Mouse (Mus musculus) midbrain, embryonic 13.5 days (tissue): ENCODE data around the gene Aprt. TPM values are rescaled to one million over a fixed set of nuclear protein-coding genes. Genes with fewer than 3 reads are reported as not detected.
A peak's percentile ranks its signal among the peaks of the same experiment; 100 is the strongest.

Experiments
- ATAC-seq: fragments of 200-750 bp; cut with Nextera tagmentation; 2 replicates; pipeline ENCODE4 v1.8.0; 2017; ENCODE audit warnings: mild to moderate bottlenecking, moderate TSS enrichment, moderate library complexity
- H3K27ac ChIP-seq: fragments of 300-500 bp; sonication (generic); 2 replicates; pipeline ENCODE4 v1.5.1; 2015; ENCODE audit warnings: inconsistent platforms, mild to moderate bottlenecking, moderate library complexity
- H3K27me3 ChIP-seq: fragments of 300-500 bp; sonication (generic); 2 replicates; pipeline ENCODE4 v1.6.1; 2015; ENCODE audit warnings: mild to moderate bottlenecking, inconsistent platforms
- H3K36me3 ChIP-seq: fragments of 300-500 bp; sonication (generic); 2 replicates; pipeline ENCODE4 v1.6.1; 2015; ENCODE audit warnings: mild to moderate bottlenecking, inconsistent platforms
- H3K4me1 ChIP-seq: fragments of 300-500 bp; sonication (generic); replicated peaks from 2 replicates; pipeline ENCODE4 v1.6.1; 2015; ENCODE audit warnings: inconsistent platforms
- H3K4me2 ChIP-seq: fragments of 300-500 bp; sonication (generic); replicated peaks from 2 replicates; pipeline ENCODE4 v1.6.1; 2015; ENCODE audit warnings: moderate library complexity, mild to moderate bottlenecking, inconsistent platforms
- H3K4me3 ChIP-seq: fragments of 300-500 bp; sonication (generic); replicated peaks from 2 replicates; pipeline ENCODE4 v1.5.1; 2015; ENCODE audit warnings: mild to moderate bottlenecking, inconsistent platforms
- H3K9ac ChIP-seq: fragments of 300-500 bp; sonication (generic); replicated peaks from 2 replicates; pipeline ENCODE4 v1.6.1; 2015; ENCODE audit warnings: mild to moderate bottlenecking, inconsistent platforms
- H3K9me3 ChIP-seq: fragments of 300-500 bp; sonication (generic); 2 replicates; pipeline ENCODE4 v1.6.1; 2016; ENCODE audit warnings: mild to moderate bottlenecking, inconsistent platforms
- WGBS: fragments of 180-500 bp; shearing (Covaris S2); methylation state at CpG from one replicate; pipeline ENCODE4 v1.1.7; 2015; 5-methylcytosine and 5-hydroxymethylcytosine counted together
- polyA plus RNA-seq: library from polyadenylated mRNA; unstranded; fragments of >200 nt; fragmentation: Nextera tagmentation; extraction: Ambion mirVana; gene quantifications from 2 replicates; pipeline ENCODE4 v1.2.1, GENCODE M21; 2015

Aprt gene
- polyA plus RNA-seq, result 136 and 152 TPM in 2 replicates

DNA sequence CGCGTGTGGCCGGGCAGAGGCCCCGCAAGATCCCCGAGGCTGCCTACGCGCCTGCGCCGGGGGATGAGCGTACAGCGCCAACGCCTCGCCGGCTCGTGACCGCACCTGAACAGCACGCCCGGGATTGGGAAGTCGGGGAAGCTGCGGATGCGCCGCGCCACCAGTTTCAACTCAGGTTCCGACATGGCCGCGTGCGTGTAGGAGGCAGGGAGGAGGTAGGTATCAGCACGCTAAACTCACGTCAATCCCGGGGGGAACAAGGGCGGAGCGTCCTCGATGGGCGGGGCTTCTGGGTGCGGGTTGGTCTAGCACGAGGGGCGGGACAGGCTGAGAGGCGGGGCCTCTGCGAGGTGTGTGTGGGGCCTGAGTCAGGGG, at the start of gene Aprt:
Aprt (minus strand) TSS at position 262 of the 375 bp plus-strand sequence.
- Histone ChIP-seq H3K9me3 (no peaks in the 10 kb centered on the region), H3K27me3 (no peaks in the 10 kb centered on the region), H3K4me2 (peak within 1 kb of the TSS; percentile 87), H3K36me3 (peaks cover 19% of the 10 kb centered on the region), H3K27ac (peak within 1 kb of the TSS; percentile 65), H3K4me3 (peak within 1 kb of the TSS; percentile 67), H3K9ac (peak within 1 kb of the TSS; percentile 86), H3K4me1 (peaks cover 34% of the 10 kb centered on the region)
- peak; percentile 85 for ATAC-seq
- under 1% methylated on average over 32 of the region's 39 CpGs for WGBS

DNA sequence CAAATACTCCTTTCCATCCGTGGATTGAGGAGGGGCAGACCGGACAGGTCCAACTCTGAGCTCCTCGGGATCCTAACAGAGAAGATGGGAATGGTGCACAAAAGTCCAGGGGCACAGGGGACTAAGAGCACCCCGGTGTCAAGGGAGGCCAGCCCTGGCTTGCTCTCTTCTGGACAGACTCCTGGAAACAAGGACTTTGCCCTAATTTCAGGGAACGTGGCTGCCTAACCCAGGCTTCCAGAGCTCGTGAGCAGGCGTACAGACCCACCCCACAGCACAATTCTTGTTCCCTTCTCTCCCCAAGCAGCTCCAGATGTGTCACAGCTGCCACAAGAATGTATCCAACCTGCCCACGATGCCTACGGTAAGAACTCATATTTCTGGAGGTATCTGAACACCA, 49.1 kb upstream of the Aprt start:
- Histone ChIP-seq H3K4me2 (no peak overlapping the region), H3K36me3 (peaks cover 15% of the 10 kb centered on the region), H3K4me3 (no peak overlapping the region), H3K9ac (no peak overlapping the region), H3K27ac (no peak overlapping the region), H3K9me3 (no peaks in the 10 kb centered on the region), H3K4me1 (peaks cover 8% of the 10 kb centered on the region), H3K27me3 (peaks cover 7% of the 10 kb centered on the region)
- 83% methylated on average over 9 of the region's 9 CpGs for WGBS
- ATAC-seq, result no peak

DNA sequence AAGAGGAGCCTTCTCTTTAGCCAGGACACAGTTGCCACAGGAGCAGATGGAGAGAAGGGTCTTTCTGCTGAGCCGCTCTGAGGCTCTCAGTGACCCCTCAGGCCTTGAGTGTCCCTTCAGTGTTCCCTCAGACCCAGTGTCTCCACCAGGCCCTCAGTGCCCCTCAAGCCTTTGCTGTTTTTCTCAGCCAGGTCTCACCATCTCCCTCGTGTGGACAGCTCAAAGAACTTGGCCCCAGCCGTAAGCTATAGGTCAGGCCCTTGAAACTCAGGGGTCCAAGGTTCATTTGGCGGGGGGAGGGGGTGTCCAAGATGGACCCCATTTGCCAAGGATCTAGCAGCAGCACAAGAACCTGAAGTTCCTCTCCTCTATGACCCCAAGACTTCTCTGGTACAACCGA, 47.9 kb upstream of the Aprt start:
- no peak for ATAC-seq
- Histone ChIP-seq H3K36me3 (peaks cover 8% of the 10 kb centered on the region; the same call in 1 of the 2 replicates), H3K27ac (no peak overlapping the region), H3K4me2 (no peak overlapping the region), H3K9me3 (no peaks in the 10 kb centered on the region), H3K4me3 (no peak overlapping the region), H3K9ac (no peak overlapping the region), H3K27me3 (no peaks in the 10 kb centered on the region), H3K4me1 (peaks cover 5% of the 10 kb centered on the region)
- 68% methylated on average over 5 of the region's 5 CpGs for WGBS

DNA sequence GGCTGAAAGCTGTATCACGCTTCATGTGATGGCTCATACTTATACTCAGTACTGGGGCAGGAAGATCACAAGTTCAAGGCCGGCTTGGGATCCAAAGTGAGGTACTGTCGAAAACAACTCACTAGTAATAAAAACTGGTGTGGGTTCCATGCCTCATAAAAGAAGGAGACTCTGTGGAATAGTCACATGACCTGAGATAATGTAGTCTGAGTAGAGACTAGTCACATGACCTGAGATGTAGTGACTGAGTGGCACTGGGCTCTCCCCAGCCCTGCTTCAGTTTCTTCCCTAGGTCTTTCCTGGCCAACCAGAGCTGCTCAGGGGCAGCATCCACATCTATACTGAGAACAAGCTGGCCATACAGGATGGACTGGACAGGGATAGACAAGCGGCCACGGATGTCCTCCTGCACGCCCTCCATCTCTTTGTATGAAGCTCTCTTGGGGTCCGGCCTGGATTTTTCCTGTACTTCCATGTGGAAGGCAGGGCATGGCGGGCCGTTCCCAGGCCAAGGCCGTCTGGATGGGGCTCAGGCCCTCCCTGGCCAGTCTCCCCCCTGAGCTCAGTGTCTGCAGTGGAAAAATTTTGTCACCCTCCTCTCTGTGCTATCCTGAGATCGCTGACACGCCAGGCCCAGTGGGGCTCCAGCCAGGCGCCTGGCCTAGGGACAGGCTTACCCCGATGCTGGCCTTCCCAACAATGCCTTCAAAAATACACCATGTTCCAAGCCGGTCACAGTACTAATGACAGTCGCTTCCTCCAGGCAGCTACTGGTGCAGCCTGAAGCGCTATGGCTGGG, 47.3 kb upstream of the Aprt start:
- ATAC-seq, result no peak
- no peak overlapping the region for H3K4me2 ChIP-seq
- H3K27ac ChIP-seq, result no peak overlapping the region
- no peaks in the 10 kb centered on the region for H3K9me3 ChIP-seq
- no peak overlapping the region for H3K4me3 ChIP-seq
- H3K27me3 ChIP-seq, result no peaks in the 10 kb centered on the region
- H3K9ac ChIP-seq, result no peak overlapping the region
- WGBS, result 87% methylated on average over 17 of the region's 17 CpGs
- peaks cover 8% of the 10 kb centered on the region; the same call in 1 of the 2 replicates for H3K36me3 ChIP-seq
- H3K4me1 ChIP-seq, result peaks cover 9% of the 10 kb centered on the region

DNA sequence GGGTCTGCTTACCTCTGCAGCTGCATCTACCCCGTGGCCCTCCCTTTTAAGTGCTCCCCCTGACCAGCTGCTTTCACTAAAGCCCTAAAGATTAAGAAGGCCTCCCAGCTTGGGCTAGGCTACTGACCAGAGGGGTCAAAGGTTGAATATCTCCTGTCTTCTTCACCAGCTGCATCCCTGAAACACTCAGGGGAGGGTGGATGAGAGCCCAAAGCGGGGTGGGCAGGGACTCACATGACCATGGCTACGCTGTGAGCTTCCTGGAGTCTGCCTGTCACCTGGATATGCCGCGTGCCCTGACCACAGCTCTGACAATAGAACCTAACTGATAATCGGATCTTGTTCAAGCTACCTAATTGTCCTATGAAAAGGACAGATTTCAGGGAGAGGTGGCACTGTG, 46.0 kb upstream of the Aprt start, which contains the start of gene Pabpn1l:
Pabpn1l (minus strand) TSS at position 13 of the 400 bp plus-strand sequence.
- Histone ChIP-seq H3K27me3 (no peaks in the 10 kb centered on the region), H3K4me1 (peaks cover 17% of the 10 kb centered on the region), H3K9me3 (no peaks in the 10 kb centered on the region), H3K4me3 (no peak within 1 kb of the TSS), H3K4me2 (no peak within 1 kb of the TSS), H3K9ac (no peak within 1 kb of the TSS), H3K36me3 (no peaks in the 10 kb centered on the region), H3K27ac (no peak within 1 kb of the TSS)
- no peak for ATAC-seq
- 64% methylated on average over 6 of the region's 6 CpGs for WGBS

DNA sequence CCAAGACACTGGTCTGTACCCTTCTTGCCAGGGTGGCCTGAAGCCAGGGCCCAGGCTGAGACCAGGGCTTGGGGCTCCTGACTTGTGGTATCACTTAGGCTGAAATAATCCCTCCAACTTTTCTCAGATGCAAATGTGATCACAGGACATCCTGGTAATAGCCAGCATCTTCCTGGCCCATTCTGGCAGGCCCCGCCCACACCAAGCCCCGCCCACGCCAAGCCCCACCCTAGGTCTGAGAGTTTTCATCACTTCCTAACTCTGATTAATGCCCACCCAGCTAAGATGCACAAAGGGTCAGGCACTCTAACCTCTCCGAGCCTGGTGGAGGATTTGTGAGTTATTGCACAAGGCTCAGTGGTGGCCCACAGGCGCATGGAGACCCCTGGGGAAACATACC, 43.7 kb upstream of the Aprt start:
- H3K27ac ChIP-seq, result no peak overlapping the region
- 42% methylated on average over 5 of the region's 5 CpGs for WGBS
- no peaks in the 10 kb centered on the region for H3K27me3 ChIP-seq
- no peak for ATAC-seq
- peaks cover 17% of the 10 kb centered on the region for H3K4me1 ChIP-seq
- H3K36me3 ChIP-seq, result no peaks in the 10 kb centered on the region
- no peak overlapping the region for H3K4me3 ChIP-seq
- no peak overlapping the region for H3K9ac ChIP-seq
- no peak overlapping the region for H3K4me2 ChIP-seq
- no peaks in the 10 kb centered on the region for H3K9me3 ChIP-seq

DNA sequence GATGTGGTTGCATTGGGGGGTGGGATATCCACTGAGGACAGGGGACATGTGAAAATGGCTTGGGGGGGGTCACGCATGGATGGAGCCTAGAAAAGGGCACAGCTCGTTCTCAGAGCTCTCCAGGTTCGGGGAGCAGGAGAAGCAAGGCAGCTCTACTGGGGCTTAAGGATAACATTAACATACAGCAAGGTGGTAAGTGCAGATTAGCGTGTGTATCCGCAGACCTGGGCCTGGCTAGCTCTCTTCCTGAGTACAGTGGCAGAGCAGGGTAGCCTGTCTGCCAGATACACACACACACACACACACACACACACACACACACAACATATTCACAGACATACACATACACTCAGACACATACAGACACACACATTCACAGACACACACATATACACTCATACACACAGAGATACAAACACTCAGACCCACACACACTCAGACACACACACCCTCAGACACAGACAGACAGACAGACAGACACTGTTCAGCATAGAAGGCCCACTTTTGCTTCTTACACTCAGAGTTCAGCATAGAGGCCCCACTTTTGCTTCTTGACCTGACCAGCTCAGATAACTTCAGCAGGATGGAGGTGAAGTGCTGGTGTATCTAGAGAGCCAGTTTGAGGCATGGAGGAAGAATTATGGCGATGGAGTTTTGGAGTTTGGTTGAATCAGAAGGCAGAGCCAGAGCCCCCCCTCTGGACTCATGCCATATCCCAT, 42.1 kb upstream of the Aprt start:
- no peak overlapping the region for H3K9ac ChIP-seq
- 58% methylated on average over 6 of the region's 6 CpGs for WGBS

DNA sequence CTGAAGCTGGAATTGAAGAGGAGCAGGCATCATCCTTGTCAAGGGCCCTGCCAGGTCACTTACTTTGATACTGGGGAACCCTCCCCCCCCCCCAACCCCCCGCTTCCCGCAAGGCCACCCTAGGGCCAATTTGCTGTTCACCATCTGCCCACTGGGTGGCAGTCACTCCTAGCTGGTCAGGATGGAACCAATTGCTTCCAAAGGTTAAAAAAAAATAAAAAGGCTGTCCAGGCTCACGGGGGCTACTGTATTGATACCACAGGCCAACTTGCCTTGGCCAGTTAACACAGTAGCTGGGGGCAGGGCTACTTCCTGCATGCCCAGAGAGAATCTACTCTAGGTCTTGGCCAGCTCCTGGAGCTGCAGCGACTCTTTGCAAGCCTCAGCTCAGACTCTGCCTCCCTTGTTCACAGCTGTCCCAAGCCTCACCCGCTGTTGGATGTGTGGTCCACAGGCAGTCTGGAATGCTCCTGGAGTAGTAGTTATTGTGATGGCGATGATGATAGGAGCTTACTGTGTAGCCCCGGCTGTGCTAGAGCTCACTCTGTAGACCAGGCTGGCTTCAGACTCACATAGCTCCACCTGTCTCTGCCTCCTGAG, 41.3 kb upstream of the Aprt start:
- no peak overlapping the region for H3K4me3 ChIP-seq
- H3K4me2 ChIP-seq, result no peak overlapping the region
- 32% methylated on average over 5 of the region's 7 CpGs for WGBS
- H3K9ac ChIP-seq, result no peak overlapping the region
- H3K27me3 ChIP-seq, result no peaks in the 10 kb centered on the region
- no peak overlapping the region; the same call in 1 of the 2 replicates for H3K27ac ChIP-seq
- peaks cover 17% of the 10 kb centered on the region for H3K4me1 ChIP-seq
- H3K36me3 ChIP-seq, result 0 out of 2 replicates have a peak, but pooled peaks cover 7% of the 10 kb centered on the region
- H3K9me3 ChIP-seq, result no peaks in the 10 kb centered on the region
- ATAC-seq, result peak; percentile 31

More for the DNA sequence above, 42.1 kb upstream of the Aprt start:
- Histone ChIP-seq H3K9me3 (no peaks in the 10 kb centered on the region), H3K27ac (no peak overlapping the region), H3K4me2 (no peak overlapping the region), H3K4me3 (no peak overlapping the region), H3K4me1 (peaks cover 17% of the 10 kb centered on the region), H3K27me3 (no peaks in the 10 kb centered on the region), H3K36me3 (0 out of 2 replicates have a peak, but pooled peaks cover 7% of the 10 kb centered on the region)
- ATAC-seq, result no peak

DNA sequence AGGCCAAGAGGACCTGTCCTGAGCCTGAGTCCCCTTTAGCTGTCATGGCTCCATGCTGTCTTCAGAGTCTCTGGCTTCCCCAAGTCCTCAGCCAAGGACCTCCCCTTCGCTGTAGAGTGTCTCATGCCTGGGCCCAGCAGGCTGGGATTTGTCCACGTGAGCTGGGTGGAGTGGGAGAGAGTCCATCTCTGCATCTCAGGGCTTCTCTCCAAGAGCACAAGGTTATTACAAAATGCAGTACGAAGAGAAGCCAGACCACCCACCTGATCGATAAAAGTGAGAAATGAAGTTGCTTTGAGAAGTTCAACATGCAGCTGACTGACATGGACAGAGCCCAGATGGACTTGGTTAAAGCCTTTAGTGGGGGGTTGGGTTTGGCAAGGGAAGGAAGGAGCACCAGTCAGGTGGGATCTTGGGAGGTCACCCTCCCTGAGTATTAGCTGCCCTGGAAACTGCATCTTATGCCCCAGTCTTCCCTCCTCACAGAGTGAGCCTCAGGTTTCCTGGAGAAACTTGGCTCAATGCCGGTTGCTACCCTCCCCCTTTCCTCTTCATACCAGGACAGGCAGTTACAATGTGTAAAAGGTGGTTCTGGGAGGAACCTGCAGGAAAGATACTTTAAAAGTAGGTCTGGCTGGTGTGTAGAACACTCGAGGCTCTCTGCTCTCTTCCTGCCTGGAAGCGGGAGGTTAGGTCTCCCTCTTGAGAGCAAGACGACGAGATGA, 39.6 kb upstream of the Aprt start:
- H3K9ac ChIP-seq, result no peak overlapping the region
- H3K4me3 ChIP-seq, result no peak overlapping the region
- peaks cover 28% of the 10 kb centered on the region for H3K4me1 ChIP-seq
- ATAC-seq, result no peak
- no peak overlapping the region for H3K27ac ChIP-seq
- no peak overlapping the region for H3K4me2 ChIP-seq
- H3K27me3 ChIP-seq, result no peaks in the 10 kb centered on the region
- WGBS, result 81% methylated on average over 9 of the region's 9 CpGs
- 0 out of 2 replicates have a peak, but pooled peaks cover 7% of the 10 kb centered on the region for H3K36me3 ChIP-seq
- no peaks in the 10 kb centered on the region for H3K9me3 ChIP-seq

DNA sequence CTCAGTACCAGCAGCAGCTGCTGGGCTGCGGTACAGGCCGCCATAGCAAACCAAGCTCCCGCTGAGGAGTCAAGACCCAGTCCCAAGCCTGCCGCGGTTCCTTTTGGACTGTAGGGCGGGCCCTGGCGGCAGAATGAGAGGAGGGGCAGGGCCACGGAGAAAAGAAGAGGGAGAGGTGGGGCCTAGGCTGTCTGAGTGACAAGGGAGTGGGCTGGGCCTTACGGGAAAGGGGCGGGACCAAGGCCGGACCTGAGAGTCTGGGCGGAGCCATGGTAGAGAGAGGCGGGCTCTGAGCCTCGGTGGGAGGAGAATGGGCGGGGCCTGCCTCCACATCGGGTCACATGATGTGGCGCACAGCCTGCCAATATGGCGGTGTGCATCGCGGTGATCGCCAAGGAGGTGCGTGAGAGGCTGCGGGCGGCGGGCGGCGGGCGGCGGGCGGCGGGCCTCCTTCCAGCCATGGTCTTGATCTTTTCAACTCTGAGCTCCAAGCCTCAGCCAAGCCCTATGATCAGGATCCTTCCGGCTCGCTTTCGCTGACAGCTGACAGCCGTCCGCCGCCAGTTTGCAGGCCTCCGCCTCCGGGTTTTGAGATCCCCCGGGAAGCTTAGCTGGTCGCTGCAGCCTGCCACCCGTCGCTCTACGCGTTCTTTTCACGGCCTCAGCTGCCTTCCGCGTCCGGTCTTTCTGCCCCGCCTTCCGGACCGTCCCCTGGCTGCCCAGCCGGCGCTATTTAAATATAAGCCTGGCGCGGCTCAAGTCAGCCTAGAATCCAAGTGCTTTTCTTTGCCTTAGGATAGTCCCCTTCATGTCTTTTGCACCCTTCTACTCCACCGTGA, 34.8 kb upstream of the Aprt start, which contains the start of the genes Galns and Trappc2l:
Galns (minus strand) TSS at position 169 of the 839 bp plus-strand sequence.
Trappc2l (plus strand) TSS at position 346 of the 839 bp plus-strand sequence.
- H3K9ac ChIP-seq, result peak within 1 kb of the TSS; percentile 72
- H3K9me3 ChIP-seq, result no peaks in the 10 kb centered on the region
- H3K4me3 ChIP-seq, result peak within 1 kb of the TSS; percentile 61
- H3K27ac ChIP-seq, result peak within 1 kb of the TSS; percentile 91
- under 1% methylated on average over 46 of the region's 57 CpGs for WGBS
- peaks cover 21% of the 10 kb centered on the region for H3K4me1 ChIP-seq
- 0 out of 2 replicates have a peak, but pooled peaks cover 7% of the 10 kb centered on the region for H3K36me3 ChIP-seq
- peak within 1 kb of the TSS; percentile 93 for H3K4me2 ChIP-seq
- ATAC-seq, result peak; percentile 95
- no peaks in the 10 kb centered on the region for H3K27me3 ChIP-seq
